Mouse (Mus musculus) cerebellum, adult 2 months (tissue): ENCODE measurements around the gene Clic1.

Experiments used
- CTCF ChIP-seq: fragments of 200-500 bp; IDR thresholded peaks from 2 replicates; pipeline ENCODE4 v1.5.1; 2011; ENCODE audit warnings: low read depth, mild to moderate bottlenecking, control low read depth, low read length, moderate library complexity, borderline replicate concordance; ENCODE audit not compliant: insufficient read depth
- POLR2A ChIP-seq: fragments of 200-500 bp; IDR thresholded peaks from 2 replicates; pipeline ENCODE4 v1.6.1; 2011; ENCODE audit warnings: low read length, control low read depth, borderline replicate concordance; ENCODE audit not compliant: insufficient read depth

DNA sequence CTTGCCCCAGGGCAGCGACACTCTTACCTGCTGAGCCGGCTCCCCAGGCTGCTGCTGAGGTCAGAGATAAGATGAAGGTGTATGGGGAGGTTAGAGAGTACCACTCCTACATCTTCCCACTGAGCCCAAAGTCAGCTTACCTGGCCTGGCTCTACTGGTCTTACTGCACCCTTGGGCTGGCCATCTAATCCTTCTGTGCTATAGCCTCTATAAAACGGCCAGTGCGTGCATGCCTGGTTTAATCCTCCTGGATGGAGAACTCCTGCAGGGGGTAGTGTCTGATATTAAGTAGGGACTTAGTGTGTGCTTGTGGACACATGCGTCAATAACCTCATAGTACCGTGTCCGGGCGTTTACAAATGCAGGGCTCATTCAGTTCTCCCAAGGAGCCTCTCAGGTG lies 29.2 kb upstream of the Clic1 start:
- TF ChIP-seq CTCF = no peak
- TF ChIP-seq POLR2A = no peak
